ENCODE assay signal across 8 mouse cellular contexts in the genomic region with DNA sequence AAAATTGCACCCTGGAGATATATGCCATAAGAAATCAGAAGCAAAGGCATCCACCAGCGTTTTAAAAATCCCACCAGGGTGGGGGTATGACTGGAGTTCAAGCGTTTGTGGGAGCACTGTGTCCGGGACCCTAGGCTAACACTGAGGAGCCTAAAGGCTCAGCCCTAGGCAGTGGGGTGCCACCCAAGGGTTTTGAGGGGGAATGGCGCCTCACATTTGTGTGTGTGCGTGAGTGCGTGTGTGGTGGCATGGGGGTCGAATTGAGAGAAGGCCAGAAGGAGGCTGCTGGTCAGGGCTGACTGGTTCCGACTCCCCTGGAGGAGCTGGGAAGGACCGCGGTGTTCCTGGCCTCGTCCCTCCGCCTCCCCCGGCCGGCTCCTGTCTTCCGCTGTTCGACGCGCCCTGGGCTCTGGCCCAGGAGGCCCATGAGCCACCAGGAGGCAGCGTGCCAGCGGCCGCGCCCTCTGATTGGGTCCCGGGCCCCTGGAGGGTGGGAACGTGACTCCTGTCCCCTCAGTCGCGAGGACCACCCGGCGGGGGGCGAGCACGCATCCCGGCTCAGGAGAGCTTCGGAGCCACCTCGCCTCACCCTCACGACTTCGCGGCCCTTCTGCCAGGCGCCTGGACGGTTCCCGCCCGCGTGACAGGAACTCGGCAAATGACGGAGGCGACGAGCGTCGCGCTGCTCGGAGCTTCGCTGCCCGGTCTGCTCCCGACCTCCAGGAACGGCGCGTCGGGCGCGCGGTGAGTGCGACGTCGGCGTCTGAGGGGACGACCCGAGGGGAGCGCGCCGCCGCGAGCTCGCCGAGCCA. TPM values are rescaled to one million over a fixed set of nuclear protein-coding genes. Genes with fewer than 3 reads are reported as not detected.
DNase-seq lines count a peak whose midpoint lies in the region; ATAC-seq and TF ChIP-seq lines count a peak whose summit lies in the region.

A gene (plus strand): TSS at position 709 of the 812 bp plus-strand sequence.

- peak; percentile 79 for ATAC-seq in kidney, embryonic 16.5 days (ENCODE audit: low FRiP score, low TSS enrichment)
- ATAC-seq in hindbrain, embryonic 15.5 days (ENCODE audit: low FRiP score, low read depth): peak; percentile 70
- ATAC-seq in limb, embryonic 14.5 days (ENCODE audit: low FRiP score, low read depth): no peak

- TF ChIP-seq CTCF in embryonic fibroblast, embryonic 13.5 days (IDR thresholded peaks at IDR 0.05; ENCODE audit: borderline replicate concordance, insufficient read depth, low read length): no peak

- H3K4me2 ChIP-seq in kidney, embryonic 16.5 days (replicated peaks; ENCODE audit: low read depth, low read length): peak within 1 kb of the TSS; percentile 84
- peak within 1 kb of the TSS; percentile 91 for H3K4me2 ChIP-seq in hindbrain, embryonic 15.5 days
- peak within 1 kb of the TSS; percentile 89 for H3K4me2 ChIP-seq in limb, embryonic 14.5 days (replicated peaks; ENCODE audit: low read depth, low read length, severe bottlenecking)

- DNase-seq in kidney, adult 11 months: no peak
- DNase-seq in adrenal gland, postnatal 10 days: peak; percentile 82
- no peak for DNase-seq in limb, embryonic 14.5 days (ENCODE audit: low spot score)
- peak; percentile 57 for DNase-seq in retina, embryonic 14.5 days (ENCODE audit: low spot score)
- DNase-seq in gastrocnemius, adult 8-10 months (ENCODE audit: low spot score in 2 of 2): no peak

- H3K4me1 ChIP-seq in kidney, embryonic 16.5 days (ENCODE audit: insufficient read depth, low read length): peaks cover 19% of the 10 kb centered on the region
- no peaks in the 10 kb centered on the region for H3K4me1 ChIP-seq in embryonic fibroblast, embryonic 13.5 days (ENCODE audit: control insufficient read depth, insufficient read depth, low read length)
- peaks cover 24% of the 10 kb centered on the region for H3K4me1 ChIP-seq in hindbrain, embryonic 15.5 days (replicated peaks)
- 0 out of 2 replicates have a peak, but pooled peaks cover 6% of the 10 kb centered on the region for H3K4me1 ChIP-seq in limb, embryonic 14.5 days (ENCODE audit: control insufficient read depth, insufficient read depth, low read length)

- WGBS in kidney, embryonic 16.5 days: 7% methylated on average over 63 of the region's 72 CpGs
- WGBS in hindbrain, embryonic 15.5 days: 9% methylated on average over 72 of the region's 72 CpGs
- 11% methylated on average over 62 of the region's 72 CpGs for WGBS in limb, embryonic 14.5 days

- no peak within 1 kb of the TSS for H3K27ac ChIP-seq in kidney, embryonic 16.5 days (ENCODE audit: low read length)
- no peak within 1 kb of the TSS for H3K27ac ChIP-seq in embryonic fibroblast, embryonic 13.5 days (ENCODE audit: insufficient read depth, low read length)
- peak within 1 kb of the TSS; percentile 68 for H3K27ac ChIP-seq in hindbrain, embryonic 15.5 days (replicated peaks)
- no peak within 1 kb of the TSS for H3K27ac ChIP-seq in limb, embryonic 14.5 days (replicated peaks; ENCODE audit: low read depth, low read length)

- H3K36me3 ChIP-seq in kidney, embryonic 16.5 days (ENCODE audit: insufficient read depth, low read length): no peaks in the 10 kb centered on the region
- no peaks in the 10 kb centered on the region for H3K36me3 ChIP-seq in hindbrain, embryonic 15.5 days
- H3K36me3 ChIP-seq in limb, embryonic 14.5 days (ENCODE audit: control insufficient read depth, insufficient read depth, low read length): no peaks in the 10 kb centered on the region

- H3K9me3 ChIP-seq in kidney, embryonic 16.5 days (ENCODE audit: low read length): peaks cover 17% of the 10 kb centered on the region
- no peaks in the 10 kb centered on the region for H3K9me3 ChIP-seq in hindbrain, embryonic 15.5 days
- peaks cover 14% of the 10 kb centered on the region; the same call in 1 of the 2 replicates for H3K9me3 ChIP-seq in limb, embryonic 14.5 days (ENCODE audit: control insufficient read depth, low read length)

- H3K9ac ChIP-seq in kidney, embryonic 16.5 days (replicated peaks; ENCODE audit: low read length): peak within 1 kb of the TSS; percentile 39
- H3K9ac ChIP-seq in hindbrain, embryonic 15.5 days: peak within 1 kb of the TSS; percentile 64
- H3K9ac ChIP-seq in limb, embryonic 14.5 days (ENCODE audit: low read depth, low read length, severe bottlenecking): peak within 1 kb of the TSS; percentile 47

- peaks cover 53% of the 10 kb centered on the region for H3K27me3 ChIP-seq in kidney, embryonic 16.5 days (ENCODE audit: insufficient read depth, low read length)
- peaks cover 40% of the 10 kb centered on the region for H3K27me3 ChIP-seq in hindbrain, embryonic 15.5 days
- peaks cover 55% of the 10 kb centered on the region for H3K27me3 ChIP-seq in limb, embryonic 14.5 days (ENCODE audit: control insufficient read depth, insufficient read depth, low read length)

- H3K4me3 ChIP-seq in kidney, embryonic 16.5 days (ENCODE audit: low read length): peak within 1 kb of the TSS; percentile 54
- H3K4me3 ChIP-seq in embryonic fibroblast, embryonic 13.5 days (ENCODE audit: insufficient read depth, low read length): peak within 1 kb of the TSS; percentile 24
- peak within 1 kb of the TSS; percentile 66 for H3K4me3 ChIP-seq in hindbrain, embryonic 15.5 days
- H3K4me3 ChIP-seq in limb, embryonic 14.5 days (replicated peaks; ENCODE audit: low read length): peak within 1 kb of the TSS; percentile 51

- no peak for TF ChIP-seq POLR2A in embryonic fibroblast, embryonic 13.5 days (IDR thresholded peaks at IDR 0.05; ENCODE audit: low read depth, low read length)
- TF ChIP-seq POLR2A in limb, embryonic 14.5 days (IDR thresholded peaks at IDR 0.05; ENCODE audit: borderline replicate concordance, extremely low read depth, insufficient read depth, insufficient read length): no peak

RNA-seq across cellular contexts. Expression of the gene that starts here (rescaled TPM):
- polyA plus RNA-seq in kidney, embryonic 16.5 days (2015; fragmentation: Nextera tagmentation; extraction: Ambion mirVana): 0.37 and 0.66 TPM in 2 replicates
- total RNA-seq in adrenal gland, postnatal 10 days (2021): 10 to 100 TPM; 44.7 to 51.7 TPM
- polyA plus RNA-seq in embryonic fibroblast, embryonic 13.5 days (2011; ENCODE audit: insufficient read length, low read depth, missing spikeins): not detected in 2 replicates
- 10.7 and 11.0 TPM in 2 replicates for polyA plus RNA-seq in hindbrain, embryonic 15.5 days (2015; fragmentation: Nextera tagmentation; extraction: Ambion mirVana)
- polyA plus RNA-seq in limb, embryonic 14.5 days (2012; rRNA removed): 1.2 and 1.4 TPM in 2 replicates
- polyA plus RNA-seq in limb, embryonic 14.5 days (2014; fragmentation: Nextera tagmentation; extraction: Ambion mirVana): 0.35 and 0.83 TPM in 2 replicates
- total RNA-seq in gastrocnemius, adult 8-10 months (2022): under 1 TPM; 0.03 to 0.19 (median 0.06) TPM

Comparison
In these comparisons a context has a peak if more than half of its experiments do, and no peak if none do; other contexts are left out.
1. RNA of the gene that starts here (total RNA-seq): 44.7 to 51.7 TPM in adrenal gland, postnatal 10 days; 0.03 to 0.19 TPM in gastrocnemius, adult 8-10 months; every median in the first group is over 10 times any median in the second.
2. Peak in ATAC-seq, H3K4me3 ChIP-seq, H3K9ac ChIP-seq and H3K4me2 ChIP-seq in kidney, embryonic 16.5 days; RNA of the gene not detected or under 1 TPM.
3. DNase-seq: peak in adrenal gland, postnatal 10 days (single experiment) and retina, embryonic 14.5 days (single experiment); none in kidney, adult 11 months (single experiment), limb, embryonic 14.5 days (single experiment) and gastrocnemius, adult 8-10 months (0 of 2).
4. Peak in every context shown above with its lines, with median percentiles within 50 percentile points of each other: H3K4me2 ChIP-seq, H3K4me3 ChIP-seq and H3K9ac ChIP-seq.